Mouse (Mus musculus): ENCODE results near the gene Sbk2.

The Sbk2 gene

DNA sequence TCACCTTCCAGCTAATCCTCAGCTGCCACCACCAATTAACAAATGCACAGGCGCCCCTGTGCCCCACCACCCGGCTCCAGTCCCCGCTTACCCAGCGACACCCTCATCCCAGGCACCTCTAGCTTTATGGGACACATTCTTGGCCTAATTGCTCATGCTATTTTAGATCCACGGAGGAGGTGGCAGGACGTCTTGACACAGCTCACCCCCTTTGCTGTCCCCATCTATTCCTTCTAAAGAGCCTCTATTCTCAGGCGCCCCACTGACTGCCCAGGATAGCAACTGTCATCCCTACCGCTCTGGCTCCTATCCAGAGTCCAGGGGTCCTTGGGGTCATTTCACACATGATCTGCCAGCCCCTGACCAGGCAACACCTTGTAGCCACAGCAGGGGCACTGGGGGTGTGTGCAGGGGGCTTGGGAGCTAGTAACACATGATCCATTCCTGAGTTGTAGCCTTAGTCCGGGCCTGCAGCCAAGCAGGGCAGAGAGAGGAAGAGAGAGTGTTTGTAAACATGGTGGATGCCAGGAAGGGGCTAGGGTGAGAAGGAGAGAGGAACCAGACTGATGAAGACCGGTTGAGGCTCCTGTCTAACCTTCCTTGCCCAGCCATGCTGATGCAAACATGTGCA lies 10.3 kb downstream of the Sbk2 start:
- no peak for DNase-seq (ENCODE audit: low spot score in 2 of 2)

DNA sequence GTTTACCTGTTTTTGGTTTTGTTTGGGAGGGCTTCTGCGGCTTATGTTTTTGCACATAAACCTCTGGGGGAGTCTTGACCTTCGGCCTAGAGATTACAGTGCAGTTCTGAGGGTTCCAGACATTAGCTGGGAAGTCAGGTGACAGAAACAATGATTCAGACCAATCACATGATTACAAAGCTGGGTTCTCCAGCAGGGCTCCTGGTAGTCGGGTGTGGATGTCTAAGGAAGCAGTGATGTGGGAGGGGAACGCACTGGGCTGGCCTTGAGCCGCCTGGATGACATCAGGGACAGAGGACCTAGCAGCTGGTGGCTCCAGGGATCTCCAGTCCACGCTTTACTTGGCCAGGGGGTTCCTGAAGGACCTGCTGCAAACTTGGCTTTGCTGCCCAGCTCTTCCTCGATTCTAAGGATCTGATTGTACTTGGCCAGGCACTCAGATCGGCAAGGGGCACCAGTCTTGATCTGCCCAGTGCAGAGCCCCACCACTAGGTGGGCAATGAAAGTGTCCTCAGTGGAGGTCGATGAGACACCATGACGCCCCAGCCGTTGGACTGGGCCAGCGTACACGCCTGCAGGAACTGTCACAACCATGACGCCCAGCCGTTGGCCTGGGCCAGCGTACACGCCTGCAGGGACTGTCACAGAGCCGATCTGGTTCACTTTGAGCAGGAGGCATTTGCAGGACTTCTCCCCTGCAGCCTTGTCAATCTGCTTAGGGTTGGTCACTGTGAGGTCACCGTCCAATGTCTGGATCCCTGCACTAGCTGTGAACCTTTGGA lies 13.5 kb downstream of the Sbk2 start:
- no peak for DNase-seq (ENCODE audit: low spot score in 2 of 2)

DNA sequence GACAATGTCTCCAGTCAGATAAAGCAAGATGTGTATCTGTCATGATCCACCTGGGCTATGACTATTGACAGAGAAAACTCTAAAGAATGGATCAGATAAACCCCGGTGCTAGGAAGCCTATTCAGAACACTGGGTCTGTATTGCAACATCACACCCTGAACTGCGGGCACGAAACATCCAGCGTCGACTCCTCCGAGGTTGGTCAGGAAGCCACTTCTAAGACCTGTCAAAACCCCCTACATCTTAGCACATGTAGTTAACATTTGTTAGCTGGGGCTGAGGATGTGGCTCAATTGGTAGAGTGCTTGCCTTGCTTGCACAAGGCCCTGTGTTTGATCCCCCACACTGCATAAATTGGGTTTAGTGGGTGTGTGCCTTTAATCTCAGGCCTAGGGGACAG lies 15.8 kb downstream of the Sbk2 start:
- DNase-seq (ENCODE audit: low spot score in 2 of 2), result no peak

DNA sequence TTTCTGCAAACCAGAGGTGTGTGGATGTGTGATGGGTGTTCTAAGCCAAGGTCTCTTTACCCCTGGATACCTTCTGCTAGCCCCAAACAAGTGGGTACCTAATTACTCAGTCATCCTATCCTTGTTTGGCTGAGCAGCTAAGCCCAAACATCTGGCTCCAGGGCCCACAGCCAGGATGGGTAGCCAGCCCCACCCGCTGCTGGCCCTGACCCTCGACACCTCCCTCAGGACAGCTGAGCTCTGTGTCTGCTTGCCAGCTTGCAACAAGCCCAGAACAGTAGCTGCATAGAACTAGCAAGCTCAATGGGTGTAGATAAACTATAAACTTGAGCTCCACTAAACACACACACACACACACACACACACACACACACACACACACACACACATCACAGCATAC lies 16.4 kb downstream of the Sbk2 start:
- peak in 1 of 2 experiments; percentile 69 for DNase-seq (ENCODE audit: low spot score in 2 of 2)

DNA sequence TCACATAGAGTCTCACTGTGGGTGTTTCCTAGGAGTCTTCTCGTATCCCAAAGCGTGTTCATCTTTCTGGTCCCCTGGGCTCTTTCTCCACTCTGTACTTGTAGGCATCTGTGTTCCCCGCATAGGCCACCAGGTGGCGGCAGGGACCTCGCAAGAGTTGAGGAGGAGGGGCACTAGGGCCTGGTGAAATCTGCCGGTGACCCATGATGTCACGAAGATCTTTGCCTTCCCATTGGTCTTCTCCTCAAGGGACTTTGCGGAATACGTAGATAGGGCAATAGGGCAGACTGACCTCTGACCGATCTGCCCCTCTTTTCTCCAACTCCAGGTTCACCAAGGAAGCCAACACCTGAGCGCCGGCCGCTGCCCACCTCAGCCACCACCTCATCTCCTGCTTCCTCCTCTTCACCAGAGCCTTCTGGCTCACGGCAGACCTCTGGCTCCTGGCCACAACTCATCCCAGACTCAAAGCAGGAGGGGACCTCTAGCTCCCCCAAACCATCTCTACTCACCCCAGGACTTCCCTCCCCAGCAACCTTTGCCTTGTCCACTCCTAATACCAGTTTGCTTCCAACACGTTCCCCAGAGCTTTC lies 20.9 kb downstream of the Sbk2 start:
- DNase-seq (ENCODE audit: low spot score in 2 of 2), result peak; percentile 83 to 94

DNA sequence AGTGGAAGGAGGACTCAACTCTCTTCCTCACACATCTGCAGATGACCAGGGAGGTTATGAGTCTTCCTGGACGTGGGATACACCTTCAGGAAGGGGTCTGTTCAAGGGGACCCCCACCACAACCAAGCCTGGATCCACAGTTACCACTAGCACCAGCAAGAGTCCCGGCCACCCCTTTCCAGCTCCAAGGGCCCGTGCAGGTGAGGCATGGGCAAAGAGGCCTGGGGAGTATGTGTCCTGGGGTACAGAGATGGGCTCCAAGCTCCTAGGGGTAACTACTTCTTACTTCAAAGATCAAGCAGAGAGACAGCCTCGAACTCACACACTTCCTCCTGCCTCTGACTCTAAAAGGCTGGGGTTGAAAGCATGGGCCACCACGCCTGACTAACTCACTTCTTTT lies 21.5 kb downstream of the Sbk2 start:
- DNase-seq (ENCODE audit: low spot score in 2 of 2), result no peak

DNA sequence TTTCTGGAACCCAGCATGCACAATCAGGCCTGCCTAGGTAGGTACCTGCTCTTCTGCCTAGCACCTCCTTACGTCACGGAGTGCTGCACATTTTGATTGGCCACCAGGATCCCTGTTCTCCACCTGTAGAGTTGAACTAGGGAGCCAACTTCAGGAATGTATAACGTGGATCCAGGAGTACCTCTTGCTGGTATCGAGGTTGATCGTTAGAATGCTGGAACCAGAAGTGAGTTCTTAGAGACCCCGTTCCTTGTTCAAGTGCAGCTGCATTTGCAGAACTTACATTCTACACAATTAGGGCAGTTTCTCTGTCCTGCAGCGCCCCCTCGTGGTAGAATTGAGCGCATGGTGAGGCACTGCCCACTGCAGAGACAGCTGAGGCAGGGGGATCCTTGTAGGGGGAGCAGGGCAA lies 24.1 kb downstream of the Sbk2 start:
- DNase-seq (ENCODE audit: low spot score in 2 of 2), result peak in 1 of 2 experiments; percentile 83

DNA sequence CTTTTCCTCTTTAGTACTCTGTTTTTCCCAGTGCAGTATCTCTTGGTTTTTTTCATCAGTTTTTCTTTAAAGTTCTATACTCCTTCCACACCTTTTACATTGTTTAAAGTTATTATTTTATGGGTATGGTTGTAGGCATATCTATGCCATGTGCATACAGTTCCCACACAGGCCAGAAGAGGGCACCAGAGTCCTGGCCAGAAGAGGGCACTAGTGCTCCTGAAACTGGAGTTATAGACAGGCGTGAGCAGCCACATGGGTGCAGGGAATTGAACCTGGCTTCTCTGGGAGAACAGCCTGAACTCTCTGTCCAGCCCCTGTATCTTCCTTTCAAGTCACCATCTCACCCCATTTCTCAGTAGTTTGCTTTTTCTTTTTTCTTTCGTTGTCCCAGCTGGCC lies 25.8 kb downstream of the Sbk2 start:
- no peak for DNase-seq (ENCODE audit: low spot score in 2 of 2)

DNA sequence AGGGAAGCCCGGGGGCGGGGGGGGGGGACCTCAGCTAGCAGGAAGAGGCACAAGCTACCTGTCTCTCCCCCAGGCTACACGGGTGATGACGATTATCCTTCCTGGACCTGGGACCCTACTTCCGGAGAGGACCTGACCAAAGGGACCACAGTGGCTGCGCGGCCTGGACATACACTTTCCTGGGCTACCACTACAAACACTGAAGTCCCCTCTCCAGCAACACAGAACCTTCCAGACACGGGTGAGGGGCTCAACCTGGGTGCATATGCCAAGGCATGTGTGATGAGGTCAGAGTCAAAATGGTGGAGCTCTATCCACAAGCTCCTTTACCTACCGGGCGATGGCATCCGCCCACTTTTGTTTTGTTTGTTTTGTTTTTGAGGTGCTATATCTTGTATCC lies 26.8 kb downstream of the Sbk2 start:
- no peak for DNase-seq (ENCODE audit: low spot score in 2 of 2)

DNA sequence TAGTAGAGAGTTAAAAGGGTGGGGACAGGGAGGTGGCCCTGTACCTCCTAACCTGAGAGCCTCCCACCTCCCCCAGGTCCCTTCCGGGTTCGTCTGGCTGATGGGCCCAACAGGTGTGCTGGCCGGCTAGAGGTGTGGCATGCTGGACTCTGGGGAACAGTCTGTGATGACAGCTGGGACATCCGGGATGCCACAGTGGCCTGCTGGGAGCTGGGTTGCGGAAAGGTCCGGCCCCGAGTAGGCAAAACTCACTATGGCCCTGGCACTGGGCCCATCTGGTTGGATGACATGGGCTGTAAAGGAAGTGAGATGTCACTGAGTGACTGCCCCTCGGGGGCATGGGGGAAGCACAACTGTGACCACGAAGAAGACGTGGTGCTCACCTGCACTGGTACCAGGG lies 27.4 kb downstream of the Sbk2 start:
- DNase-seq (ENCODE audit: low spot score in 2 of 2), result no peak

DNA sequence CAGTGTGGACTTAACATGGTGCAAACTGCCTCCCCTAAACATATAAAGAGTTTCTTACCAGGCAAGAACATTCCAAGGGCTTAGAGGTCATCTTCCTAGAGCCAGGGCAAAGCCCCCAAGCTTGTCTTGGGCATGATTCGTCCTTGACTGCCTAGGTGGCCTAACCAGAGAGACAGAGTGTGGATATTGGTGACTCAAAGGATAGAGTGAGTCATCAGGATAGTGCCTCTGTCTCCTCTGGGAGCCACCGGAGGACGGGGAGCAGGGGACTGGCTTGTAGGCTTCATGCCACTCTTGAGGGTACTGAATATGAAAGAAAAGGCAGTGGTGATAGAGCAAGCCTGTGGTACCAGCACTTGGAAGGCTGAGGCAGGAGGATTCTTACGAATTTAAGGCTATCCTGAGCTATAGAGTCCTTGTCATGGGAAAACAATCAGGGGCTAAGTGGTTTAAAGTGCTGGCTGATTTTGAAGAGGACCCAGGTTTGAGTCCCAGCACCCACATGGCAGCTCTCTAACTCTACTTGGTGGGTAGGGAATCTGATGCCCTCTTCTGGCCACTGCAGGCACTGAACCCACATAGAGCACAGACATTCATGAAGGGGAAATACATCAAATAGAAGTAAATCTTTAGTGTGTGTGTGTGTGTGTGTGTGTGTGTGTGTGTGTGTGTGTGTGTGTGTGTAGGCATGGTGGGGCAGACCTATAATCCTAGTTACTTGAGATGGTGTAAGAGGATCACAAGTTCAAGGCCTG lies 29.9 kb downstream of the Sbk2 start:
- no peak for DNase-seq (ENCODE audit: low spot score in 2 of 2)

DNA sequence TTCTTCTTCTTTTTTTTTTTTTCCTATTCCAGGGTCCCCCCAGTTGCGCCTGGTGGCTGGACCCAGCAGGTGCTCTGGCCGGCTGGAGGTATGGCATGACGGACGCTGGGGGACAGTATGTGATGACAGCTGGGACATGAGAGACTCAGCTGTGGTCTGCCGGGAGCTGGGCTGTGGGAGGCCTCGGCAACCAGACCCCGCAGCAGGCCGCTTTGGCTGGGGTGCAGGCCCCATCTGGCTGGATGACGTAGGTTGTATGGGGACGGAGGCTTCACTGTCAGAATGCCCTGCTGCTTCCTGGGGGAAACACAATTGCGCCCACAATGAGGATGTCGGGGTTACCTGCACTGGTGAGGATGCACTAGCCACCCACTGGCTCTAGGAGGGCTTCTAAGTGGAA lies 31.1 kb downstream of the Sbk2 start:
- no peak for DNase-seq (ENCODE audit: low spot score in 2 of 2)

DNA sequence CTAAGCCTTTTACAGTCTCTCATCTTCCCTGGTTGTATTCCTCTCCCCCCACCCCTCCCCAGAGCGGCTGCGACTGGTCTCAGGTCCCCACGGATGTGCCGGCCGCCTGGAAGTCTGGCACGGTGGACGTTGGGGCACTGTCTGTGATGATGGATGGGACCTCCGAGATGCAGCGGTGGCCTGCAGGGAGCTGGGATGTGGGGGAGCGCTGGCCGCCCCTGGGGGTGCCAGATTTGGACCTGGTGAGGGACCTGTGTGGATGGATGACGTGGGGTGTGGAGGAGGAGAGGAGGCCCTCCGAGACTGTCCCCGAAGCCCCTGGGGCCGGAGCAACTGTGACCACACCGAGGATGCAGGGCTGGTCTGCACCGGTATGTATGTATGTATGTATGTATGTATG lies 35.9 kb downstream of the Sbk2 start:
- no peak for DNase-seq (ENCODE audit: low spot score in 2 of 2)

DNA sequence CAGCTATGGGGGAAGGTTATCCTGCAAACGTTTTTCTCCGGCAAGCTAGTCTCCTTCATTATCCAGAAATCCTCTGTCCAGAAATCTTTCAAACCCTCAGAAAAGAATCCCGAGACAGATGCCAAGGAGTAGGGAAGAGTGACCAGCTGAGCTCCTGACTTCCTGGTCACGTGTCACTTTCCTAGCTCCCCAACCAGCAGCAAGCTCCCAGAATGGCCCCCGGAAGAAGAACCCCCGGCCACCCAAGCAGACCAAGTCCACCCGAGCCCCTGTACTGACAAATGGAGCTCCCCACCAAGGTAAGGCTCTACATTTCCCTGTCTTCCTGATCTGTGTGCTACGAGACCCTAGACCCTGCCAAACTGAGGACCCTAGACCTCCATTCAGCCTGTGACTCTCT lies 36.5 kb downstream of the Sbk2 start:
- no peak for DNase-seq (ENCODE audit: low spot score in 2 of 2)

DNA sequence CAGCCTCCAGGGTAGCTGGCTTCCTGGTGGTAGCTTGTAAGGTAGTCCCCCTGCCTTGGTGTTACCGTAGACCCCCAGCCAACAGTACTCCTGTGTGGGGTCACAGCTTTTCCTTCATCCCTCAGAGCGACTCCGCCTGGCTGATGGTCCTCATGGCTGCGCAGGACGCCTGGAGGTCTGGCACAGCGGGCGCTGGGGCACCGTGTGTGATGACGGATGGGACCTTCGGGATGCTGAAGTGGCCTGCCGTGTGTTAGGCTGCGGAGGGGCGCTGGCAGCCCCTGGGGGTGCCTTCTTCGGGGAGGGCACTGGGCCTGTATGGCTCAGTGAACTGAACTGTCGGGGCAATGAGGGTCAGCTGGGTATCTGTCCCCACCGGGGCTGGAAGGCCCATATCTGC lies 37.4 kb downstream of the Sbk2 start:
- DNase-seq (ENCODE audit: low spot score in 2 of 2), result no peak

DNA sequence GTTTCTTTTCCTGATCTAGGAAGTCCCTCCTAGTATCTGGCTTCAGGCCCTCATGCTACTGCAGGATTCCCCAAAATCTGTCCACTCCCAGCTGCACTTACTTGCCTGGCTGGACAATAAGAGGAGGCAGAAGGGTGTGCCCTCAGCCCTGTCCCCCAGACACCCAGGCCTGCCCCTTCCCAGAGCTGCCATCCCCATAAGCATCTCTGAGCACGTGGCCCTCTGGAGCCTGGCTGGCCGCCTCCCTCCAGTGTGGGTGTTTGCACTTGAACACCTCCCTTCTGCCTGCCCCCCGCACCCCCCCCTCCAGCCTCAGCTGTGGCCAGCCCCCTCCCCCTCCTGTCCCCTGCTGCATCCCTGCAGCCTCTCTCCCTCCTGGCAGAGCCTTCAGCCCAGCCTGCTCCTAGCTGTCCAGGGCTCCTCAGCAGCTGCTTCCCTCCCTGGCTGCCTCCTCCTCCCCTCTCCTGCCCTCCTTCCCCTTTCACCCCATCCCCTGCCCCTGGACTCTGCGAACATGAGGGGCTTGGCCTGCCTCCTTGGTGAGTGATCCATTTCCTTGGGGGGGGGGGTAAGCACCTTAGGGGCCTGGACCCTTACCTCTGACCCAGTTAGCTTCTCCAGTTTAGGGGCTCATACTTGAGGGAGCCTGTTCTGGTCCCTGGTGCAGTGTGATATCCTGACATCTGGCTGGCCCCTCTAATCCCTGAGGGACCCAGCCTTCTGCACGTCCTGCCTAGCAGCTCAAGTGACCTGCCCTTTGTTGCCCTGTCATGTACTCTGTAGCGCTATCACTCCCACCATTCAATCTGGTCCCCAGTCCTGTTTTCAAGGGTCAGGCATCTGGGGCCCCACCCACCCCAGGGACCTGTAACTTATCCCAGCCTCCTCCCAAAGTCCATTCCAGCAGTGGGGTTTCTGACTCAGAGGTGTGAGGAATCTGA lies 38.5 kb downstream of the Sbk2 start, which contains the start of gene Ssc5d:
Ssc5d (plus strand) TSS at position 345 of the 941 bp plus-strand sequence.
- DNase-seq (ENCODE audit: low spot score in 2 of 2), result peak in 1 of 2 experiments; percentile 65

DNA sequence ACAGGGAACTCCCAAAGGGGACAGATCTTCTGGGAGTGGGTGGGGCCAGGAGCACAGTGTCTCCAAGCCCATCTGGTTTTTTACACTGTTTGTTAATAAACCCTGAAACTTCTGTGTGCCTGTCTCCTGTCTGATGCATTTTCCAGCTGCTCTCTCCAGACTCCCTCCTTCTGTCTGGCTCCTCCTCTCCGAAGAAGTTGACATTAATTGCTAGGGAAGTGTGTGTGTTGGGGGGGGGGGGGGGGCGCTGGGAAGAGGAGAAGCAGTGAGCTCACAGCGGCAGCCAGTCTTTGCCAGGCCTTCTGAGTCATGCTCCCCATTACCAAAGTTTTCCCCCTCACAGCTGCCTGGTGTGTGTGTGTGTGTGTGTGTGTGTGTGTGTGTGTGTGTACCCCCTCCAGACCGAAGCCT lies 39.3 kb downstream of the Sbk2 start:
- DNase-seq (ENCODE audit: low spot score in 2 of 2), result no peak

DNA sequence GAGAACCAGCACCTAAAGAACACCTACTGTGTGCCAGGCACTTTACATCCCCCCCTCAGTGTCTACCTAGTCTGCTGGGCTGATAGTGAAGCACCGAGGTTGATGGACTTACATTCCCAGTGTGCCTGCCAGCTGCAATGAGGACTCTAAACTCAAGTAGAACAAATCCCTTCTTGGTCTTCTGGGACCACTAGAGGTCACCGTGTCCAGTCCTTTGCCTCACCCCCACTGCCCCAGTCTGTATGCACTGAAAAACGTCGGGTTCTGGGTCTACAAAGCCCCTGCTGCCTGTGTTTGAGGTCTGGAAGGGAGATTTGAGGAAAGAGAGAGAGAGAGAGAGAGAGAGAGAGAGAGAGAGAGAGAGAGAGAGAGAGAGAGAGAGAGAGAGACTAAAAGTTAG lies 39.7 kb downstream of the Sbk2 start:
- DNase-seq (ENCODE audit: low spot score in 2 of 2), result no peak

DNA sequence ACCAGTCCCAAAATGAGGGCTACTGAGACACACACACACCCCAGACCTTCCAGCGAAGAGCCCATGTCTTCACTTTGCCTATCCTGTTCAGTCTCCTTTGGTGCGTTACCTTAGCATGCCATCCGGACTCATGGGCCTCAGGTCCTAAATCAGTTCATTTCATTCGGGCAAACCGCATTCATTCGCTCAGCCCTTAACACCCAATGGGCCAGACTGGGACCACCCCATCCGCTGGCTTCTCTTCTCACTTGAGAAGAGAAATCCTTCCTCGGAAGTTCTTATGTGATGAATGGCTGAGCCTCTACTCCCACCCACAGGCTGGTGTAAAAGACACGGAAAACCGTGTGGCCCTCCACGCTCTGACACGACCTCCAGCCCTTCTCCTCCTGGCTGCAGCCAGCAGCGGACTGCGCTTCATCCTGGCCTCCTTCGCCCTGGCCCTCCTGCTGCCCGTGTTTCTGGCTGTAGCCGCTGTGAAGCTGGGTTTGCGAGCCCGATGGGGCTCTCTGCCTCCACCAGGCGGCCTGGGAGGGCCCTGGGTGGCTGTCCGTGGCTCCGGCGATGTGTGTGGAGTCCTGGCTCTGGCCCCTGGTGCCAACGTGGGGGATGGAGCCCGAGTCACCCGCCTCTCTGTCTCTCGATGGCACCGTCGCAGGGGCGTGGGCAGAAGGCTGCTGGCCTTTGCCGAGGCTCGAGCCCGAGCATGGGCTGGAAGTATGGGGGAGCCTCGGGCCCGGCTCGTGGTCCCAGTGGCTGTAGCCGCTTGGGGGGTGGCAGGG lies 40.4 kb downstream of the Sbk2 start:
- DNase-seq (ENCODE audit: low spot score in 2 of 2), result no peak

DNA sequence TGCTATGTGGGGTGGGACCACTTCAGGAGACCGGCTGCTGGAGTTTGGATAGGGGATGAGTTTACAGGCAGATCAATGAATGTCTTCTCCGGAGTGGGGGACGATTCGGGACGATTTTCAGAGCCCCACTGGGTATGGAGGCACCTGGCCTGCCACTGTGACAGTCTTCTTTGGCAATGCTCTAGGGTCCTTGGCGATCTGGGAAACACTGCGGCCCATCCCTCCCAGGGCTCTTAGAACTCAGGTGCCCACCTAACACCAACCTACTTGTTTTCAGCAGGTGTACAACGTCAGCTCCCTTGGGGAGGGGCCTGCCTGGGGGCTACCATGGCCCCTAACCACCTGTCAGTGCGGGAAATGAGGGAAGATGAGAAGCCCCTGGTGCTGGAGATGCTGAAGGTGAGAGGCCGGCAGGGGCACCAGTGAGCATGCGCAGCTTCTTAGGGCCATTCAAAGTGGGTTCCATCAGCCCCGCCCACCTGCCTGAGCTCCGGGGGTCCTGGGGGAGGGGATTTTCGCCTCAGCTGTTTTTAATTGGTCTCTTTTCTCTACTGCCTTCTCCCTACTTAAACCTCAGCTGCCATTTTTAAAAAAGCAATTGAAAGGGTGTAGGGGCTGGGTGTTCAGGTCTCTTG lies 41.2 kb downstream of the Sbk2 start:
- no peak for DNase-seq (ENCODE audit: low spot score in 2 of 2)

Data from urinary bladder, postnatal 4 days (tissue).